Mouse (Mus musculus): ENCODE data around the gene Haus7.

- no peak for TF ChIP-seq CTCF (IDR thresholded peaks at IDR 0.05; ENCODE audit: low read depth, low read length)
- TF ChIP-seq EP300 (IDR thresholded peaks at IDR 0.05; ENCODE audit: insufficient read depth, low read depth, low read length) = no peak
Observed at GRCm38 (mm10) chrX:73496746-73497145, 37.9 kb upstream of the Haus7 start.

Data from ES-Bruce4 (cell line).